Mouse (Mus musculus) neural tube, embryonic 12.5 days (tissue): ENCODE measurements around the gene Adora1. TPM values are rescaled to one million over a fixed set of nuclear protein-coding genes. Genes with fewer than 3 reads are reported as not detected.
"Not testable (repeated sequence)": the region's sequence is repeated elsewhere in the genome, so short reads cannot be mapped to it uniquely, and the experiment has no call there.

Experiments
- ATAC-seq: fragments of 200-750 bp; cut with Nextera tagmentation; 2 replicates; pipeline ENCODE4 v1.8.0; 2017; ENCODE audit warnings: low read depth, mild to moderate bottlenecking, moderate TSS enrichment, moderate library complexity; ENCODE audit not compliant: low FRiP score
- H3K27ac ChIP-seq: fragments of 300-500 bp; sonication (generic); 2 replicates; pipeline ENCODE4 v1.5.1; 2016
- H3K27me3 ChIP-seq: fragments of 300-500 bp; sonication (generic); replicated peaks from 2 replicates; pipeline ENCODE4 v1.6.1; 2016; ENCODE audit warnings: mild to moderate bottlenecking
- H3K36me3 ChIP-seq: fragments of 300-500 bp; sonication (generic); 2 replicates; pipeline ENCODE4 v1.6.1; 2016; ENCODE audit warnings: mild to moderate bottlenecking
- H3K4me1 ChIP-seq: fragments of 300-500 bp; sonication (generic); 2 replicates; pipeline ENCODE4 v1.6.1; 2016
- H3K4me2 ChIP-seq: fragments of 300-500 bp; sonication (generic); replicated peaks from 2 replicates; pipeline ENCODE4 v1.6.1; 2016; ENCODE audit warnings: mild to moderate bottlenecking
- H3K4me3 ChIP-seq: fragments of 300-500 bp; sonication (generic); 2 replicates; pipeline ENCODE4 v1.5.1; 2016
- H3K9ac ChIP-seq: fragments of 300-500 bp; sonication (generic); 2 replicates; pipeline ENCODE4 v1.6.1; 2016; ENCODE audit warnings: mild to moderate bottlenecking
- H3K9me3 ChIP-seq: fragments of 300-500 bp; sonication (generic); 2 replicates; pipeline ENCODE4 v1.6.1; 2016; ENCODE audit warnings: mild to moderate bottlenecking
- WGBS: fragments of 180-500 bp; shearing (Covaris S2); methylation state at CpG from one replicate; pipeline ENCODE4 v1.1.7; 2016; 5-methylcytosine and 5-hydroxymethylcytosine counted together
- polyA plus RNA-seq: library from polyadenylated mRNA; unstranded; fragments of >200 nt; fragmentation: Nextera tagmentation; extraction: Ambion mirVana; gene quantifications from 2 replicates; pipeline ENCODE4 v1.2.1, GENCODE M21; 2016

Gene Adora1
- polyA plus RNA-seq, 1 experiment from 2014 or later = 5.5 TPM

- no peak for ATAC-seq
- no peak overlapping the region for H3K4me3 ChIP-seq
- no peaks in the 10 kb centered on the region for H3K27me3 ChIP-seq
- peaks cover 2% of the 10 kb centered on the region; the same call in 1 of the 2 replicates for H3K4me1 ChIP-seq
- no peak overlapping the region for H3K9ac ChIP-seq
- no peaks in the 10 kb centered on the region for H3K36me3 ChIP-seq
- no peaks in the 10 kb centered on the region for H3K9me3 ChIP-seq
- no peak overlapping the region for H3K4me2 ChIP-seq
- H3K27ac ChIP-seq = no peak overlapping the region
- 88% methylated on average over 6 of the region's 6 CpGs for WGBS
Measured at GRCm38 (mm10) chr1:134264341-134264740, 29.1 kb upstream of the Adora1 start.

GRCm38 (mm10) chr1:134249681-134250080 lies 14.4 kb upstream of the Adora1 start:
- not testable (repeated sequence) for H3K4me1 ChIP-seq, H3K9ac ChIP-seq, H3K27me3 ChIP-seq, H3K9me3 ChIP-seq, H3K4me3 ChIP-seq, H3K27ac ChIP-seq, H3K36me3 ChIP-seq, H3K4me2 ChIP-seq, ATAC-seq
- 67% methylated on average over 1 of the region's 1 CpGs for WGBS

GRCm38 (mm10) chr1:134246590-134246989 lies 11.4 kb upstream of the Adora1 start:
- Histone ChIP-seq H3K4me2 (no peak overlapping the region), H3K9me3 (no peaks in the 10 kb centered on the region), H3K27me3 (no peaks in the 10 kb centered on the region; the same call in 1 of the 2 replicates), H3K4me1 (peaks cover 7% of the 10 kb centered on the region), H3K36me3 (no peaks in the 10 kb centered on the region), H3K27ac (no peak overlapping the region), H3K9ac (no peak overlapping the region), H3K4me3 (no peak overlapping the region)
- ATAC-seq = no peak
- 63% methylated on average over 4 of the region's 4 CpGs for WGBS

GRCm38 (mm10) chr1:134245004-134245717 lies 9.9 kb upstream of the Adora1 start:
- Histone ChIP-seq H3K4me3 (no peak overlapping the region), H3K9ac (no peak overlapping the region), H3K27me3 (no peaks in the 10 kb centered on the region; the same call in 1 of the 2 replicates), H3K4me1 (peaks cover 7% of the 10 kb centered on the region), H3K36me3 (no peaks in the 10 kb centered on the region), H3K27ac (no peak overlapping the region), H3K9me3 (no peaks in the 10 kb centered on the region), H3K4me2 (no peak overlapping the region)
- WGBS = 78% methylated on average over 14 of the region's 14 CpGs
- 0 out of 2 replicates have a peak, but pooled peaks have one; percentile 9 for ATAC-seq

GRCm38 (mm10) chr1:134243948-134244914 lies 9.0 kb upstream of the Adora1 start:
- no peak overlapping the region for H3K4me3 ChIP-seq

GRCm38 (mm10) chr1:134243505-134243904 lies 8.3 kb upstream of the Adora1 start:
- no peaks in the 10 kb centered on the region; the same call in 1 of the 2 replicates for H3K27me3 ChIP-seq
- 79% methylated on average over 6 of the region's 6 CpGs for WGBS
- H3K4me2 ChIP-seq = no peak overlapping the region
- no peak overlapping the region for H3K27ac ChIP-seq
- H3K9ac ChIP-seq = no peak overlapping the region
- H3K4me1 ChIP-seq = peaks cover 7% of the 10 kb centered on the region
- ATAC-seq = no peak
- H3K9me3 ChIP-seq = no peaks in the 10 kb centered on the region
- H3K36me3 ChIP-seq = no peaks in the 10 kb centered on the region
- H3K4me3 ChIP-seq = no peak overlapping the region

More at GRCm38 (mm10) chr1:134243948-134244914, 9.0 kb upstream of the Adora1 start:
- no peaks in the 10 kb centered on the region for H3K36me3 ChIP-seq
- peaks cover 7% of the 10 kb centered on the region for H3K4me1 ChIP-seq
- H3K27me3 ChIP-seq = no peaks in the 10 kb centered on the region; the same call in 1 of the 2 replicates
- peak overlapping the region; percentile 29; the same call in 1 of the 2 replicates for H3K9ac ChIP-seq
- peak; percentile 78 for ATAC-seq
- H3K4me2 ChIP-seq = peak overlapping the region; percentile 53
- no peak overlapping the region for H3K27ac ChIP-seq
- H3K9me3 ChIP-seq = no peaks in the 10 kb centered on the region
- 24% methylated on average over 35 of the region's 35 CpGs for WGBS

GRCm38 (mm10) chr1:134242286-134242685 lies 7.1 kb upstream of the Adora1 start:
- 89% methylated on average over 2 of the region's 2 CpGs for WGBS
- Histone ChIP-seq H3K4me2 (no peak overlapping the region), H3K27ac (no peak overlapping the region), H3K4me3 (no peak overlapping the region), H3K27me3 (peaks cover 4% of the 10 kb centered on the region; the same call in 1 of the 2 replicates), H3K36me3 (no peaks in the 10 kb centered on the region), H3K9ac (no peak overlapping the region), H3K9me3 (no peaks in the 10 kb centered on the region), H3K4me1 (peaks cover 7% of the 10 kb centered on the region)
- no peak for ATAC-seq

- no peak overlapping the region for H3K4me2 ChIP-seq
- H3K36me3 ChIP-seq = no peaks in the 10 kb centered on the region
- H3K27me3 ChIP-seq = peaks cover 14% of the 10 kb centered on the region
- ATAC-seq = no peak
- H3K4me1 ChIP-seq = peaks cover 7% of the 10 kb centered on the region
- no peak overlapping the region for H3K27ac ChIP-seq
- H3K4me3 ChIP-seq = no peak overlapping the region
- H3K9me3 ChIP-seq = no peaks in the 10 kb centered on the region
- no peak overlapping the region for H3K9ac ChIP-seq
- 66% methylated on average over 8 of the region's 8 CpGs for WGBS
Measured at GRCm38 (mm10) chr1:134241298-134241697, 6.1 kb upstream of the Adora1 start.

- H3K4me2 ChIP-seq = no peak overlapping the region
- no peaks in the 10 kb centered on the region for H3K36me3 ChIP-seq
- no peak overlapping the region for H3K27ac ChIP-seq
- no peak overlapping the region for H3K9ac ChIP-seq
- H3K4me1 ChIP-seq = peaks cover 7% of the 10 kb centered on the region
- ATAC-seq = no peak
- peaks cover 20% of the 10 kb centered on the region for H3K27me3 ChIP-seq
- no peaks in the 10 kb centered on the region for H3K9me3 ChIP-seq
- 84% methylated on average over 9 of the region's 9 CpGs for WGBS
- H3K4me3 ChIP-seq = no peak overlapping the region
Measured at GRCm38 (mm10) chr1:134240701-134241100, 5.5 kb upstream of the Adora1 start.

GRCm38 (mm10) chr1:134237438-134237837 lies 2.2 kb upstream of the Adora1 start:
- no peak overlapping the region for H3K4me2 ChIP-seq
- H3K4me3 ChIP-seq = no peak overlapping the region
- no peak overlapping the region for H3K27ac ChIP-seq
- H3K4me1 ChIP-seq = peaks cover 22% of the 10 kb centered on the region
- no peaks in the 10 kb centered on the region for H3K9me3 ChIP-seq
- H3K27me3 ChIP-seq = peaks cover 52% of the 10 kb centered on the region
- ATAC-seq = no peak
- no peak overlapping the region for H3K9ac ChIP-seq
- WGBS = 90% methylated on average over 3 of the region's 3 CpGs
- no peaks in the 10 kb centered on the region for H3K36me3 ChIP-seq

- H3K4me1 ChIP-seq = peaks cover 22% of the 10 kb centered on the region
- 29% methylated on average over 3 of the region's 3 CpGs for WGBS
- H3K27ac ChIP-seq = no peak overlapping the region
- ATAC-seq = no peak
- no peak overlapping the region for H3K4me2 ChIP-seq
- no peak overlapping the region for H3K4me3 ChIP-seq
- no peak overlapping the region for H3K9ac ChIP-seq
- peaks cover 52% of the 10 kb centered on the region for H3K27me3 ChIP-seq
- H3K36me3 ChIP-seq = no peaks in the 10 kb centered on the region
- H3K9me3 ChIP-seq = no peaks in the 10 kb centered on the region
Measured at GRCm38 (mm10) chr1:134236142-134236541, 911 bp upstream of the Adora1 start.
